Mouse (Mus musculus): ENCODE results near the gene Inpp4a. TPM values are rescaled to one million over a fixed set of nuclear protein-coding genes. Genes with fewer than 3 reads are reported as not detected.

Inpp4a gene
- total and polyA plus RNA-seq, 3 experiments = 1.5 to 7.0 (median 4.0) TPM

DNA sequence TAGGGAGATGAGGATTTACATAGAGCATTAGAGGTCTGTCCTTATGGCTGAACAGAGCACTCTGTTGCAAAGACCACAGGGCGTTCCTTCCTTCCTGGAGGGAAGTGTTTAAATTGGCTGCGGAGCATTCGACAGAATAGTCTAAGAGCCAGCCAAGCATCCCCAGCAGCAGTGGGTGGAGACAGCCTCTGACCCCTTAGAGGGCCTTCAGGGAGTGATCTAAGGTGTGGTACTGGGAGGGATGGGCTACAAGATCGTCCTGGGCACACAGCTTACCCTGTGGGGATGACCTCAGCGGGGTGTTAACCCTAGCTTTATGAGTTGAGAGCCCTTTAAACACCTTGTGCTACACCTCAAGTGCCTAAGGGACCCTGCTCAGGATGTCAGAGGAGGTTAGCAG lies 24.9 kb downstream of the Inpp4a start:
- H3K79me2 ChIP-seq (replicated peaks; ENCODE audit: control insufficient read depth, extremely low read depth, insufficient read depth, poor library complexity, severe bottlenecking) = no peaks in the 10 kb centered on the region
- H3K27ac ChIP-seq (ENCODE audit: insufficient read depth, low read depth) = no peak overlapping the region
- peaks cover 0 to 25% of the 10 kb centered on the region in 2 experiments; a peak in 2 of 4 replicates for H3K4me1 ChIP-seq (ENCODE audit: control insufficient read depth in 1 of 2, insufficient read depth in 2 of 2)
- H3K4me2 ChIP-seq (ENCODE audit: insufficient read depth, low read depth, poor library complexity, severe bottlenecking) = no peak overlapping the region
- no peak overlapping the region for H3K9ac ChIP-seq (ENCODE audit: insufficient read depth, low read depth)
- peaks cover 0 to 8% of the 10 kb centered on the region in 2 experiments for H3K36me3 ChIP-seq (replicated peaks in 1 of 2; ENCODE audit: control insufficient read depth in 1 of 2, insufficient read depth in 1 of 2, low read length in 1 of 2)
- dilution Hi-C loops (cut with MboI; ENCODE audit: extremely low pct_ligation_motif_present, extremely low pct_unique_long_range_greater_than_20kb, low sequenced_read_pairs) = no loop called here
- no peak for DNase-seq (ENCODE audit: extremely low read depth)
- in situ Hi-C loops (cut with MboI; ENCODE audit: low pct_ligation_motif_present, low pct_unique_long_range_greater_than_20kb, low sequenced_read_pairs) = no loop called here
- TF ChIP-seq ZKSCAN1 (IDR thresholded peaks at IDR 0.05; ENCODE audit: borderline replicate concordance, low read depth, low read length) = no peak
- TF ChIP-seq ZMIZ1 (IDR thresholded peaks at IDR 0.05; ENCODE audit: low read depth, low read length) = no peak
- TF ChIP-seq CTCF (conservative IDR thresholded peaks at IDR 0.05 in 1 of 2, IDR thresholded peaks at IDR 0.05 in 1 of 2; ENCODE audit: low read depth in 2 of 2, low read length in 2 of 2) = no peak
- TF ChIP-seq TBP (conservative IDR thresholded peaks at IDR 0.05; ENCODE audit: low read depth, low read length) = no peak
- TF ChIP-seq RCOR1 (conservative IDR thresholded peaks at IDR 0.05; ENCODE audit: low read depth, low read length) = no peak
- no peak for TF ChIP-seq ELF1 (IDR thresholded peaks at IDR 0.05; ENCODE audit: low read depth, low read length)
- TF ChIP-seq PAX5 (IDR thresholded peaks at IDR 0.05; ENCODE audit: low read length) = no peak
- TF ChIP-seq ZC3H11A (IDR thresholded peaks at IDR 0.05; ENCODE audit: low read depth, low read length) = no peak
- no peak for TF ChIP-seq ZNF384 (IDR thresholded peaks at IDR 0.05; ENCODE audit: low read depth, low read length)
- TF ChIP-seq UBTF (IDR thresholded peaks at IDR 0.05; ENCODE audit: low read depth, low read length) = no peak
- TF ChIP-seq IRF4 (IDR thresholded peaks at IDR 0.05; ENCODE audit: low read depth, low read length) = no peak
- no peak for TF ChIP-seq JUND (conservative IDR thresholded peaks at IDR 0.05; ENCODE audit: low read depth, low read length)
- TF ChIP-seq KAT2A (IDR thresholded peaks at IDR 0.05; ENCODE audit: insufficient replicate concordance, low read length) = no peak
- no peak for TF ChIP-seq CHD1 (IDR thresholded peaks at IDR 0.05; ENCODE audit: low read depth, low read length)
- no peak for TF ChIP-seq USF2 (conservative IDR thresholded peaks at IDR 0.05; ENCODE audit: low read depth, low read length)
- peaks cover 7% of the 10 kb centered on the region for H3K9me3 ChIP-seq (replicated peaks; ENCODE audit: low read length)
- H3K27me3 ChIP-seq (replicated peaks) = no peaks in the 10 kb centered on the region
- no peak overlapping the region for H3K4me3 ChIP-seq (replicated peaks in 1 of 3; ENCODE audit: low read depth in 2 of 3, low read length in 2 of 3, poor library complexity in 1 of 3)

DNA sequence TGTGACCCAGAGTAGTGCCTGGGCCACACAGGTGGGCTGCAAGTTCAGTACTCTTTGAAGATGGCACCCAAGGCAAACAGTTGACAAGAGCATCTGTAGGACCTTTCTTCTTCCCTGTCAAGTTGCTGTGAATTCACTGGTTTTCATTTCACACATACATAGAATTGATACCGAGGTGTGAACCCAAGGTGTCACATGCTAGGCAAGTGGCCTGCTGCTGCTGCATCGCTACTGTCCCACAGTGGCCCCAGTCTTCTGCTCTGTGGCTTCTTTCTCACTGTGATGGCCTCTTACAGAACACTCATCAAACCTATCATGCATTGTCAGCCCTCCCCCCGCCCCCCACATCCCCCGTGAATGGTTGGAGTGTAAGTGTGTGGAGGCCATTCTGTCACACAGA lies 27.6 kb downstream of the Inpp4a start:
- no peak overlapping the region for H3K4me3 ChIP-seq (replicated peaks in 1 of 3; ENCODE audit: low read depth in 2 of 3, low read length in 2 of 3, poor library complexity in 1 of 3)
- peaks cover 0 to 10% of the 10 kb centered on the region in 2 experiments for H3K36me3 ChIP-seq (replicated peaks in 1 of 2; ENCODE audit: control insufficient read depth in 1 of 2, insufficient read depth in 1 of 2, low read length in 1 of 2)
- H3K9ac ChIP-seq (ENCODE audit: insufficient read depth, low read depth) = no peak overlapping the region
- no peaks in the 10 kb centered on the region for H3K27me3 ChIP-seq (replicated peaks)
- peaks cover 7% of the 10 kb centered on the region for H3K9me3 ChIP-seq (replicated peaks; ENCODE audit: low read length)
- peaks cover 4 to 31% of the 10 kb centered on the region in 2 experiments for H3K4me1 ChIP-seq (ENCODE audit: control insufficient read depth in 1 of 2, insufficient read depth in 2 of 2)
- no peak overlapping the region for H3K27ac ChIP-seq (ENCODE audit: insufficient read depth, low read depth)
- no peak overlapping the region for H3K4me2 ChIP-seq (ENCODE audit: insufficient read depth, low read depth, poor library complexity, severe bottlenecking)
- TF ChIP-seq RCOR1 (conservative IDR thresholded peaks at IDR 0.05; ENCODE audit: low read depth, low read length) (no peak), MAX (IDR thresholded peaks at IDR 0.05; ENCODE audit: low read length) (no peak)
- H3K79me2 ChIP-seq (replicated peaks; ENCODE audit: control insufficient read depth, extremely low read depth, insufficient read depth, poor library complexity, severe bottlenecking) = no peaks in the 10 kb centered on the region
- dilution Hi-C loops (cut with MboI; ENCODE audit: extremely low pct_ligation_motif_present, extremely low pct_unique_long_range_greater_than_20kb, low sequenced_read_pairs) (no loop called here), in situ Hi-C loops (cut with MboI; ENCODE audit: low pct_ligation_motif_present, low pct_unique_long_range_greater_than_20kb, low sequenced_read_pairs) (no loop called here)
- no peak for DNase-seq (ENCODE audit: extremely low read depth)
